Mouse (Mus musculus) natural killer cell, adult 2 months (primary cell): ENCODE results near the gene Maneal.

Experiments
- DNase-seq, 2 experiments: peaks; one replicate each; pipeline ENCODE4 v3.0.0; 2022; ENCODE audit warnings: low spot score in 2 of 2

Maneal gene

DNA sequence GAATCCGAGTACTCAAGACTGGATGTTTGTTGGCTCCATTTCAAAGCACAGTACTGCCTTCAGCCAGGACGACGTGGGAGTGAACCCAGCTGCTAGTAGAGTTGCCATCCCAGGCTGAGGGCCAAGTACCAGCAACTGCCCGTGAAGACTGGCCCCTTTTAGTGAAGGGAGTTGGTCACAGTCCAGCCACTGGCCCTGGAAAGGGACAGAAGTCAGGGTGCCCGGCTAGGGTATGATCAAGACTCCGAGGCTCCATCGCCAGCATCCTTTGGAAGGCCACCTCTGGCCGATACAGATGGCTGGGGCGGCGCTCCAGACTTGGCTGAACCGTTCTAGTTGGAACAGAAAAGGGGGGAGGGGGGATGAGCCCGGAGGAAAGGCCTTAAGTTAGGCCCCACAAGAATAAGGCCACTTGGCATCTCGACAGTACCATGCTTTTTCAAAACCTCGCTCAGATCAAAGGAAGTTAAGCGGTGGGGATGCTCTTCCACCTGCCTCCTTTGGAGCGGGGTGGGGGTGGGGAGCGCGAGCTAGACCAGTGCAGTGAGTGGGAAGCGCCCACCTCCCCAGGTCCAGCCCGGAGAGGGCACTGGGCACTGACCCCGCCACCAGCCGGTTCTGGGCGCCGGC lies 12.2 kb downstream of the Maneal start:
- no peak for DNase-seq

DNA sequence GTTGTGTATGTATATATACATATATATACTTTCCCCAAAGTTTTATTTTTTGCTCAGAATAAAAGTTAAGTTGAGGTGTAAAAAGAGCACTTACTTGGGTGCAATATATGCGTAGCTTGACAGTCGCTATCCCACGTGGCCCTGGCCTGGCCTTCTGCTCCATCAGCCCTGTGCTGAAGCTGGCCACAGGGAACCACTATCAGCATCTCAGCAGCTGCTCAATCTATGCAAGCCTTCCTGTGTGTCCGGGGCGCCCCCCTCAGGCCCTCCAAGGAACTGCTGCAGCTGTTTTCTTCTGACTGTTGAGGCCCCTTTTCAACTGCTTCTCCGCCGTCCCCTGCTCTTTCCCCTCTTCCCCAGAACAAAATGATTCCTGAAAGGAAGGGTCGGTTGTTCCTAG lies 14.4 kb downstream of the Maneal start:
- DNase-seq: peak; percentile 72 to 81

DNA sequence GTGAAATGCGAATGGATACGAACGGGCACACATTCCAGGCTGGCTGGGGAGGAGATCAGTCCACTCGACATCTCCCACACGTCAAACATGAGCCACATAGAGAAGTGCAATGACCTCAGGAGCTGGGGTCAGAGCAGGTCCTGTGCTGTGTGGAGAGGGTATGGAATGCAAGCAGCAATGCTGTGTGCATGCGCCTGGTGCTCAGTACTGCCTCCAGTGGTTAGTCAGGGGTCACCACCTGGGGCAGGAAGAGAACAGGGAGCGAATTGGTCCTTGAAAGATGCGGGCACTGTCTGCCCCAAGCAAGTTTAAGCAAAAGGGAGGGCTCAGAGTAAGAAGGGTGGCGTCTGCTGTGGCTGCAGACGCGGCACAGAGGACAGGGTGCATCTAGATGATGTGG lies 18.5 kb downstream of the Maneal start:
- peak in 1 of 2 experiments; percentile 31 for DNase-seq

DNA sequence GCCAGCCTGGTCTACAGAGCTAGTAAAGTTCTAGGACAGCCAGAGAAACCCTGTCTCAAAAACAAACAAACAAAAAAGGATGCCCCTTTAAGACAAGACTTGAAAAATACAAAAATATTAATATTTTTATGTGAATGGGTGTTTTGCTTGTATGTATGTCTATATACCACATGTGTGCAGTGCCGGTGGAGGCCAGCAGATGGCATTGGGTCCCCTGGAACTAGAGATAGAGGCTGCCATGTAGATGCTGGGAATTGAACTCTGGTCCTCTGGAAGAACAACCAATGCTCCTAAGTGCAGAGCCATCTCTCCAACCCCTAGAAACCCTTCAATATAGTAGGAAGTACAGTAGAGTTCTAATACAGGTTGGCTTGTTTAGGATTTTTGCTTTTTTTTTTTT lies 21.0 kb downstream of the Maneal start:
- peak in 1 of 2 experiments; percentile 15 for DNase-seq

DNA sequence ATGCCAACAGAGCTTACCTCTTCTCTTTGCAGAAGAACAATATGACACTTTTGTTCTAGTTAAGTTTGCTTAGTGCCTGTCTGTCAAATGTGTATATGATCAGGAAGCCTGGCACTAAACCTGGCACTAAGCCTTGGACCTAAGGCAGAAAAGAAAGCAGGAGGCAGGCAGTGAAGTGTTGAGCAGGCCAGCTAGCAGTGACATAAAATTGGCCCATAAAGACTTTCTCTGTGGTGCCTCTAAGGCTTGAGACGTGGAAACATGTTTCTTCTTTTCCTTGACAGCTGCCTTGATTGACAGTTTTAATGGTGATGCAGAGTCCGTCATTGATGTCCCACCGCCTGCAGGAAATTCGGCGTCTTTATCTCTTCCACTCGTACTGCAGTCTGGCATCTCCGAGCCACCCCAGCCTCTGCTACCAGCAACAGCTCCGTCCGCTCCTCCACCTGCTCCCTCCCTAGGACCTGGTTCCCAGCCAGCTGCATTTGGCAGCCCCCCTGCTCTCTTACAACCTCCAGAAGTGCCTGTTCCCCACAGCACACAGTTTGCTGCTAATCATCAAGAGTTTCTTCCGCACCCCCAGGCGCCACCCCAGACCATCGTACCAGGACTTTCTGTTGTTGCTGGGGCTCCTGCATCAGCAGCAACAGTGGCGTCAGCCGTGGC lies 23.8 kb downstream of the Maneal start:
- no peak for DNase-seq

DNA sequence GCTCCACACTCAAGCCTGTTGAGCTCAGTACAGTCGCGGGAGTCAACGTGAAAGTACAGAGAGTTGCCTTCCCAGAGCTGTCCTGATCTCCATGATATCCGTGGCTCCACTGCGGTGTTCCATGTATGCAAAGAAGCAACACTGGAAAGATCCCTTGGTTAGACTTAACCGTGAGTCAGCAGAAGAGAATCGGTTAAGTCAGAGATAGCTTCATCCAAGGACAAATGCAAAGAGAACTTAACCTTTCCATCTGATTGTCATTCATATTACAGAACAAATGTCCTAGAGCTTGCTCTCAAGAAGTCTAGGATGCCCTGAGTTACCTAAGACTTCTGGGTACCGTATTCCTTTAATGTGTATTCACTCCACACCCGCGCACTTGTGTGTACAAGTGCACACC lies 29.2 kb downstream of the Maneal start:
- no peak for DNase-seq

DNA sequence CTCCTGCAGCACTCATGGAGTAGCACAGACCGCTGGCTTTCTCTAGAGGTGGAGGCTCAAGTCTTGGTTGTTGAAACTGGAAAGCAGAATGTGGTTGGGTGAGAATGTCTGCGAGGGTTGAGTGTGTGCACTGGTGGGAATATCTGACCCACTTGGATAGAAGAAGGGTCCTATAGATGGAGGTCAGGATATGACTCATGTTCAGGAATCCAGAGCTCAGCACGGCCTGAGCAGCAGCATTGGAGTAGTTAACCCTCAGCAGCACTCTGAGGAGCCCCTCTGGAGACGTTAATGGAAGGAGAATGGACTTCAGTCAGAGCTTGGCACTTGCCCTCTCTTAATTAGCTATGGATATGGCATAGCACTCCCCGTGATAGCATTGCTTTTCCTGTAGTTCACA lies 32.3 kb downstream of the Maneal start:
- DNase-seq: no peak

DNA sequence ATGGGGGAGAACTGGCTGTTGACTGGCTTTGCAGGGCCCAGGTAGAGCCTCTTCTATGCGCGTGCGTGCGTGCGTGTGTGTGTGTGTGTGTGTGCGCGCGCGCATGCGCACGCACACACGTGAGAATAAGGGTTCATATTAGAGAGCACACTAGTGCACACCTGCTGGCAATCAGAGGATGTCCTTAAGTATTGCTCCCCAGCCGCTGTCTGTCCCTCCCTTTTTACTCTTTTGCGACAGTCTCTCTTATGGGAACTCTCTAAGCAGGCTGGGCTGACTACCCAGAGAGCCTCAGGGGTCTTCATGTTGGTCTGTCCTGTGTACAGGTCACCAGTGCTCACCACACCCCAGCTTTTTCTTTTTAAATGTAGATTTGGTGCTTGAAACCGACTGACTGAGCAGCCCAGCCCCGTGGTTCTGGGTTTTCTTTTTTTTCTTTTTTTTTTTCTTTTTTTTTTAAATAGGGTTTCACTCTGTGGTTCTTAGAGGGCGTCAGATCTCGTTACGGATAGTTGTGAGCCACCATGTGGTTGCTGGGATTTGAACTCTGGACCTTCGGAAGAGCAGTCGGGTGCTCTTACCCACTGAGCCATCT lies 36.5 kb downstream of the Maneal start:
- DNase-seq: no peak

DNA sequence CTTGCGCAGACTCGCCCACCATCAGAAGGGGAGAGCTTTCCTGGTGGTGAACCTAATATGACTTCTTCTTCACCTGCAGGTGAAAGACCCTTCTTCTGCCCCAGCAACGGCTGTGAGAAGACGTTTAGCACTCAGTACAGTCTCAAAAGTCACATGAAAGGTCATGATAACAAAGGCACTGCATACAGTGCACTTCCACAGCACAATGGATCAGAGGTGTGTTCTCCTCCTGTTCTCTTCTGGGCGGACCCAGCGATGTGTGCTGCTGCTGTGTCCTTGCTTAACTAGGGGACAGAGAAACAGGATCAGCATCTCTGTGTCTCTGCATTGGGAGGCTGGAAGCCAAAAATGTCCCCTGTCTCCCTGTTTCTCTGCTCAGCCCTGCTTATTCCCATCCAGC lies 37.0 kb downstream of the Maneal start:
- no peak for DNase-seq

DNA sequence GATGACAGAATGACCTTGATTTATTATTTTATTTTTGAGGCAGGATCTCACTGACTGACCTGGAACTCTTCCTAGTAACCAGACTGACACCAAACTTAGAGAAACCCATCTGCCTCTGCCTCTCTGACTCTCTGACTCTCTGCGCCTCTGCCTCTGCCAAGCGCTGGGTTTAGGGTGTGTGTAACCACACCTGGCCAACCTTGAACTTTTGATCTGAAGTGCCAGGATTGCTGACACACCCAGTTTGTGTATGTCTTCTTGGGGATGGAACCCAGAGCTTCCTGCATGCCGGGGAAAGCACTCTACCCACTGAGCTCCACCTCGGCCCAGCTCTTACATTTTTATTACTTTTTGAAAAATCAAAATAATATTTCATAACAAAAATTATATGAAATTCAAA lies 43.1 kb downstream of the Maneal start:
- no peak for DNase-seq

DNA sequence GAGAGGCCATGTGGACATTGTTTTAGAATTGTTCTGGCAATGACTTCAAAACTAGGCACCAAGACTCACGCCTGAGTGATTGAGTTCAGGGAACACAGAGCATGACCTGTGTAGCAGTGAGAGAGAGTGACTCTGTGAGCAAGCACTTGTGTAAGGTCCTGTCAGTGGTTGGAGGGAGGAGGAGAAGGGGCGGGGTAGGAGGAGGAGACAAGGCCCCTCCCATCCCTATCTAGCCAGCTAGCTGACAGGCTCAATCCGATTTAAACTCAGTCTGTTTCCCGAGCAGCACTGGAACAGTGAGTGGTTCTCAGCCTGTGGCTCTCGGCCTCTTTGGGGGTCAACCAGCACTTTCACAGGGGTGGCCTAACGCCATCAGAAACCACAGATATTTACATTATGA lies 44.2 kb downstream of the Maneal start:
- no peak for DNase-seq

DNA sequence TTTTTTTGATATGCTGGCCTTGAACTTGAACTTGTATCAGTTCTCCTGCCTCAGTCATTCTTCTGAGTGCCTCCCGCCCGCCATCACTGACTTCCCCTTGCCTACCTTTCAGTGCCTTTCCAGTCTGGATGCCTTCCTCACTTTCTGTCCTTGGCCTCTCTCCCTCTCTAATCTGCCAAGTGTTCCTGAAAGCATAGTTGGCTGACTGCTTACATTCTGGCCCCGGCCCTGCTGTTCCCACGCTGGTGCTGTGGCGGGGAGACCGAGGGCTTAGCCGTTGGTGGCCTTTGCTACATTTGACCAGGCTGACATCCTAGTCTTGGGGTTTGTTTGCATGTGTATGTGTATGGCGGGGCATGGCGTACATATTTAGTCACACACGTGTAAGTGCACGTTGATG lies 46.1 kb downstream of the Maneal start:
- no peak for DNase-seq

DNA sequence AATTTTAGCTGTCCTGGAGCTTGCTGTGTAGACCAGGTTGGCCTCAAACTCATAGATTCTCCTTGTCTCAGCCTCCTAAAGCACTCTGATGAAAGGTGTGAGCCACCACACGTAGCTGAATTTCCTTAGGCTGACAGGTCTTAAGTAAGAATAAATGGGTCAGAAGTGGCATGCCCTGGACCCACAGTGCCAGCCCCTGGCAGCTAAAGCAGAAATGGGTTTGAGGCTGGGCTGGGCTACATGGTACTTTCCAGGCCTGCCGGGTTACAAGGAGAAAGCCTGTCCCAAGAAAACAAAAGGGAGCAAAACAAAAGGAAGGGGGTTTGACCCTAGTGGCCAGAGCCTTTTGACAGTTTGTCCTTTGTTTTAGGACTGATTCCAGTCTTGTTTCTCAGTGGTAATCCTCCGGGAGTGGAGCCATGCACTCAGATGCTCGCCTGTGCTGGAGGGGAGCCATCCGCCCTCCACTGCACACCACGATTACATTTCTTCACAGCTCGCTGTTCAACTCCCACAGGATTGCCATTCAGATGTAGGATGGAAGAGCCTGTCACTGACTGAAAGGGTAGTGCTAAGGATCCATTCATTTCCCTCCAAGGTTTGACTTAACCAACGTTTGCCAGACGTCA lies 50.5 kb downstream of the Maneal start:
- DNase-seq: no peak

DNA sequence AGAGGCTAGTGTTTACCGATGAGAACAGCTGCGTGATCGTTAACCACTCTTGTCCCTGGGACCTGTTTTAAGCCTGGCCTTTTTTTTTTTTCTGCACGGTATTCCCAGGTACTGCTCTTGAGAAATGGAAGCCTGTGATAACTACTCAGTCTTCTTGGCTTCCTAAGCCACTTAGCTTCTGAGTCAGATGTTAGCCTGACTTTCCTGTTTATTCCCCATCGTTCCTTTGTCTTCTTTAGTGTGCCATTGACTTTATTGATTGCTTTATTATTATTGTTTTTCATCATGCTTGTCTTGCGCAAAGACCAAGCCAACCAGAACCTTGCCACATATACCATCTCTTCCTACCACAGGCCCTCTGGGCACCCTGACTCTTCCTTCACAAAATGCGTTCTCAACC lies 51.9 kb downstream of the Maneal start:
- no peak for DNase-seq

DNA sequence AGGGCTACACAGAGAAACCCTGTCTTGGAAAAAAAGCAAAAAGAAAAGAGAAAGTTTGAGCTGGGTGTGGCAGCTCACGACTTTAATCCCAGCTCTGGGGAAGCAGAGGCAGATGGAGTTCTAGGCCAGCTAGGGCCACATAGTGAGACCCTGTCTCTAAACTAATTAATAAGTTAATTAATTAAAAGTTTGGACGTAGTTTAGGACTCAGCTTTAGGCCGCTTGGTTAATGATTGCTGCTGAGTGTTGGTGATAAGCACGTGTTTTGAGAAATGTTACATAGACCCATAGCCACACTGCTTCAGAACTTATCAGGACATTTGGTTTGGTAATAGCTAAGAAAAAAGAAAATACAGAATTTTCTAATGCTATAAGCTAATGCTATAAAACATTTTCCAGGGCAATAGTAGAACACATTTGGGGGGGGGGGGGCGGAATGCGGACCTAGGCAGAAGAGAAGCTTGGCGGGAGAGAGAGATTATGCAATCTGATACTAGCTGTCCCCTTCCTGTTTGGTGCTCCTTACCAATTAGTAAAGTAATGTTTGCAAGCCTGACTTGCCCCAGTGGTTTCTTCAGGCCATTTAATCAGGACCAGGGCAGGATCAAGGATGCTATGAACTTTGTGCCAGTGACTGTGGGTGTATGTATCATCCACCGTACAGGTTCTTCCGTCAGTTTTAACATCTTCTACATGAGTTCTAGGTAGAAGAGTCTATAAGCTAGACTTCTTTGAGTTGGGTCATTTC lies 52.7 kb downstream of the Maneal start:
- DNase-seq: no peak

DNA sequence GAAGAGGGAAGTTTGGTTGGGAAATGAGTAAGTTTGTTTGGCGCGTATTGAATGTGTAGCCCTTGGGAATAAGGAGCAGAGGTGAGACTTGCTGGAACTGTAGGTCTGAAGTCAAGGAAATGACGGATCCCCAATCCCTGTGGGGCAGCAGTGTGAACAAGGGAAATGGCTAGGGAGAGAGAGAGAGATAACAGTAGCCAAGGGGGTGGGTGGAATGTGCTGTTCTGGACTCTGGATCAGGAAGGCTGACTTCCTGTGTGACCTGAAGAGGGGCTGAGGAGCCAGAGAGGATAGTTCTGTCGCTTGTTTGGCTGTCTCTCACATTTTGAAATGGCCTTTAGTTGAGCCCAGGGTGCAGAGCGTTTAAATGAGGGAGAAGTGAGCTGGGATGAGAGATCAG lies 53.5 kb downstream of the Maneal start:
- no peak for DNase-seq
